8 mouse cellular contexts compared by ENCODE assay signal in the genomic region with DNA sequence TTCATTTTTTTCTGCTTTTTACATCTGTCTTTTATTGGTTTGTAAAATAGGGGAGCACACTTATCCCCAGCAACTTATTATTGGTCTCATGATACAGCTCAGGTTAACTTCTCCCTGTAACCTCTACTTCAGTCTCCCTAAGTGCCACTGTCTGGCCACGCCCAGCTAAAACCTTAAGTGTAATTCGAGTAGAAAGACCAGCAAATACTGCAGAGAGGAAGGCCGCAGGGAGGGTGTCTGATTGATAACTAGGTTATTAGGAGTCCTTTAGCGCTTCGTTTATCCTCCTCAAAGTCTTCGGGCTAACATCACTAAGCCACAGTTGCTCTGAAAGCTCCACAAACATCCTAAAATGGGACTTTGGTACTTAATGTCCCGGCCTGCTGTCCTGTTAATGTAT. TPM values are rescaled to one million over a fixed set of nuclear protein-coding genes. Genes with fewer than 3 reads are reported as not detected.
DNase-seq lines count a peak whose midpoint lies in the region; ATAC-seq lines count a peak whose summit lies in the region.

No protein-coding gene starts in this region.

- DNase-seq in heart, embryonic 10.5 days (ENCODE audit: low spot score), result no peak
- DNase-seq in heart, postnatal 25 days (ENCODE audit: low spot score), result no peak
- DNase-seq in adrenal gland, postnatal 14 days, result no peak
- DNase-seq in layer of hippocampus, postnatal 36 days, result no peak
- DNase-seq in layer of hippocampus, adult 11-12 months (ENCODE audit: low spot score), result no peak

- intact Hi-C loops in heart, postnatal 25 days (cut with DNase I), result no loop called here

- H3K4me2 ChIP-seq in forebrain, embryonic 15.5 days (replicated peaks), result peak overlapping the region; percentile 94
- H3K4me2 ChIP-seq in liver, embryonic 15.5 days, result peak overlapping the region; percentile 63

- H3K9me3 ChIP-seq in heart, embryonic 10.5 days, result no peaks in the 10 kb centered on the region
- no peaks in the 10 kb centered on the region for H3K9me3 ChIP-seq in forebrain, embryonic 15.5 days
- H3K9me3 ChIP-seq in liver, embryonic 15.5 days (replicated peaks), result no peaks in the 10 kb centered on the region

- H3K9ac ChIP-seq in forebrain, embryonic 15.5 days (replicated peaks), result no peak overlapping the region
- no peak overlapping the region for H3K9ac ChIP-seq in liver, embryonic 15.5 days

- peak overlapping the region; percentile 68 for H3K4me3 ChIP-seq in heart, embryonic 10.5 days
- H3K4me3 ChIP-seq in forebrain, embryonic 15.5 days, result peak overlapping the region; percentile 76
- H3K4me3 ChIP-seq in liver, embryonic 15.5 days (replicated peaks), result no peak overlapping the region

- no peaks in the 10 kb centered on the region for H3K36me3 ChIP-seq in heart, embryonic 10.5 days
- H3K36me3 ChIP-seq in forebrain, embryonic 15.5 days, result no peaks in the 10 kb centered on the region
- no peaks in the 10 kb centered on the region for H3K36me3 ChIP-seq in liver, embryonic 15.5 days (replicated peaks)

- under 1% methylated on average over 7 of the region's 7 CpGs for WGBS in heart, embryonic 10.5 days
- 4% methylated on average over 7 of the region's 7 CpGs for WGBS in forebrain, embryonic 15.5 days
- 6% methylated on average over 7 of the region's 7 CpGs for WGBS in liver, embryonic 15.5 days (ENCODE audit: insufficient replicate concordance)

- peaks cover 20% of the 10 kb centered on the region for H3K27me3 ChIP-seq in heart, embryonic 10.5 days (ENCODE audit: insufficient read depth, poor library complexity, severe bottlenecking)
- H3K27me3 ChIP-seq in forebrain, embryonic 15.5 days, result peaks cover 22% of the 10 kb centered on the region
- peaks cover 34% of the 10 kb centered on the region for H3K27me3 ChIP-seq in liver, embryonic 15.5 days

- peaks cover 5% of the 10 kb centered on the region; the same call in 1 of the 2 replicates for H3K4me1 ChIP-seq in heart, embryonic 10.5 days
- H3K4me1 ChIP-seq in forebrain, embryonic 15.5 days, result peaks cover 7% of the 10 kb centered on the region; the same call in 1 of the 2 replicates
- 0 out of 2 replicates have a peak, but pooled peaks cover 6% of the 10 kb centered on the region for H3K4me1 ChIP-seq in liver, embryonic 15.5 days (replicated peaks)

- peak overlapping the region; percentile 72; the same call in 1 of the 2 replicates for H3K27ac ChIP-seq in heart, embryonic 10.5 days
- H3K27ac ChIP-seq in forebrain, embryonic 15.5 days (replicated peaks), result no peak overlapping the region
- no peak overlapping the region for H3K27ac ChIP-seq in liver, embryonic 15.5 days (replicated peaks)

- peak; percentile 15 for ATAC-seq in CD4-positive, CD25-positive, alpha-beta regulatory T cell, adult 4 months
- peak; percentile 27 for ATAC-seq in forebrain, embryonic 15.5 days (replicated peaks)
- no peak for ATAC-seq in liver, embryonic 15.5 days (ENCODE audit: insufficient read depth)

RNA-seq across cellular contexts. Expression of gene Areg, which starts 0.4 kb away (rescaled TPM):
- 0.34 TPM in 1 of 2 replicates, not detected in the other for polyA plus RNA-seq in heart, embryonic 10.5 days (2016; fragmentation: Nextera tagmentation; extraction: Ambion mirVana)
- not detected for total RNA-seq in heart, postnatal 25 days (2021)
- 1 to 10 TPM; 2.4 to 2.8 TPM for polyA plus RNA-seq in CD4-positive, CD25-positive, alpha-beta regulatory T cell, adult 4 months (2017; shearing (Covaris generic))
- polyA plus RNA-seq in forebrain, embryonic 15.5 days (2015; fragmentation: Nextera tagmentation; extraction: Ambion mirVana), result 0.23 TPM in 1 of 2 replicates, not detected in the other
- not detected in 2 replicates for polyA plus RNA-seq in liver, embryonic 15.5 days (2015; fragmentation: Nextera tagmentation; extraction: Ambion mirVana)
- total RNA-seq in adrenal gland, postnatal 14 days (2021), result not detected in 2 replicates
- total RNA-seq in layer of hippocampus, postnatal 36 days (2021), result not detected
